Mouse (Mus musculus): ENCODE measurements around the gene Brat1. TPM values are rescaled to one million over a fixed set of nuclear protein-coding genes. Genes with fewer than 3 reads are reported as not detected.

The Brat1 gene
- polyA plus RNA-seq (2014; fragmentation: Illumina TruSeq; extraction: RNeasy Lipid Tissue Mini Kit (QIAGEN cat#74804); ENCODE audit: low read depth, low replicate concordance) = 2.6 TPM

DNA sequence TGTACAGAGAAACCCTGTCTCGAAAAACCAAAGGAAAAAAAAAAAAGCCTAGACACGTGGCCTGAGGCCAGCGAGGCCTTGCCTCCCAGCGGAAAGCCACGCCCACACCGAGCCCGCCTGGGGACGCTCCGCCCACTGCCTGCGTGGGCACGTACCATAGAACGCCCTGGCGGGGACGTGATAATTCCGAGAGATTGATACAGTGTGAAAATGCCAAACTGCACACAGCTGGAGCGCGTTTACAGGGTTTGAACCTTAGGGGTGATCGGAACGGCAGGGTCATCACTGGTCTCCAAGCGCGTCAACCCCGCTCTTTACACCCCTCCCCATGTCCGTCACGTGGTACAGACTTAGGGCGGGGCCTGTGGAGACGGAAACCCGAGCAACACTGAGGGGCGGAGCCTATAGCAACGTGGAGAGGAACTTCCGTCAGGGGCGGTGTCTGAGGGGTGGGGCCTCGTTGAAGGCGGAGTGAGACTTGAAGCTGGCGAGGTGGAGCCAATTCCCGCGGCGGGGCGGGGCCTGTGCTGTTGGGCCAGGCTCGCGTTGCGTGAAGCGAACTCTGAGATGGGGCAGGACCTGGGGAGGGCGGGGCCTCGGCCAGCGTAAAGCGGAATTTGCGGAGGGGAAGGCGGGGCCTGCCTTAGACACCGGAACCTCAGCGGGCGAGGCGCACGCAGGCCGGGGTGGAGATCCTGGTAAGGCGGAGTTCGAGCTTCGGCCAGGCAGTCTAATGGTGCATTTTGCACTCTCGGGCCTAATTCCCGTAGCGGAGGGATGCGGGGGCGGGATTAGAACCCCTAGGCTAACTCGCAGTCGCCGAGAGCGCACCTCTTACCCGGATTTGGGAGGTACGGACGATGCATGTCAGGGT is at the start of gene Brat1:
Brat1 (plus strand) TSS at position 634 of the 874 bp plus-strand sequence.

DNA sequence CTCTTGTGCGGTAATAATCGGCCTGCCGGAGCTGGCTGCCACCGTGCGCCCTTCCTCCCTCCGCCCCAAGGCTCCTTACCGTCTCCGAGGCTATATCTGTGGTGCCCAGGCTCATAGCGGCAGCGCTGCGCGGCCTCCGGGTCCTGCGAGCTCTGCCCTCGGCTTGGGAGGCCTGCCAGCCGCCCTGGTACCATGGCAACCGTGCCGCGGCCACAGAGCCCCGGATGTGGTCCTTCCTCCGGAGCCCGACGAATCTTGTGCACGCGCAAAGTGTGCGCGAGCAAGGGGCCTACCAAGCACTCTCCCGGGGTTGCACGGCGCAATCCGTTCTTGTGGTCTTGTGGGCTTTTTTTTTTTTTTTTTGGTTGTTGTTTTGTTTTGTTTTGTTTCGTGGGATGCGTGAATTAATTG is 2.7 kb upstream of the Brat1 start, which contains the start of gene Iqce:
Iqce (minus strand) TSS at position 276 of the 411 bp plus-strand sequence.

DNA sequence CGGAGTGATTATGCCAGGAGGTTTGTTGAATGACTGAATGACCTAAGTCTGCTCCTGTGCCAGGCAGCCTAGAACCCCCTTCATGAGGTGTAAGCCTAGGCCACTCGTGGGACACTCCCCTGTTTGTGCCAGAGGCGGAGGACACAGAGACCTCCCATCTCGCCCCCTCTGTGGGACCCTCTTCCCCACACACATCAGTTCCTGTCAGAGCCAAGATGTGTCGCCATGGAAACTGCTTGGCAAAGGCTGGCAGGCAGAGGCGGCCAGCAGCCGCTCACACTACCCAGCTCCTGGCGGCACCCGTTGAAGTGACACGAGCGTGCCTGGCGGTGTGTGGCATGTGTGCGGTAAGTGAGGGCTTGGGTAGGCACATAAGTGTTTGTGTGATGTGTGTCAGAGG is 19.0 kb downstream of the Brat1 start, which contains the start of gene Amz1:
Amz1 (plus strand) TSS at position 306 of the 400 bp plus-strand sequence.

Other genes with a start within 250 kb of the Brat1 start
- not detected for gene Chst12, start 199.5 kb upstream of the Brat1 start, polyA plus RNA-seq (2014; fragmentation: Illumina TruSeq; extraction: RNeasy Lipid Tissue Mini Kit (QIAGEN cat#74804); ENCODE audit: low read depth, low replicate concordance)
- not detected for gene Grifin, start 139.9 kb upstream of the Brat1 start, polyA plus RNA-seq (2014; fragmentation: Illumina TruSeq; extraction: RNeasy Lipid Tissue Mini Kit (QIAGEN cat#74804); ENCODE audit: low read depth, low replicate concordance)
- gene Lfng, start 97.7 kb upstream of the Brat1 start, polyA plus RNA-seq (2014; fragmentation: Illumina TruSeq; extraction: RNeasy Lipid Tissue Mini Kit (QIAGEN cat#74804); ENCODE audit: low read depth, low replicate concordance) = 0.11 TPM
- gene Ttyh3, start 56.0 kb upstream of the Brat1 start, polyA plus RNA-seq (2014; fragmentation: Illumina TruSeq; extraction: RNeasy Lipid Tissue Mini Kit (QIAGEN cat#74804); ENCODE audit: low read depth, low replicate concordance) = 0.77 TPM
- 89.8 TPM for gene Iqce, start 2.6 kb upstream of the Brat1 start, polyA plus RNA-seq (2014; fragmentation: Illumina TruSeq; extraction: RNeasy Lipid Tissue Mini Kit (QIAGEN cat#74804); ENCODE audit: low read depth, low replicate concordance)
- not detected for gene Amz1, start 19.1 kb downstream of the Brat1 start, polyA plus RNA-seq (2014; fragmentation: Illumina TruSeq; extraction: RNeasy Lipid Tissue Mini Kit (QIAGEN cat#74804); ENCODE audit: low read depth, low replicate concordance)
- 4.0 TPM for gene Gna12, start 125.4 kb downstream of the Brat1 start, polyA plus RNA-seq (2014; fragmentation: Illumina TruSeq; extraction: RNeasy Lipid Tissue Mini Kit (QIAGEN cat#74804); ENCODE audit: low read depth, low replicate concordance)

Measured in testis, adult 10 weeks (tissue).